Mouse (Mus musculus): ENCODE data around the gene Klhdc8a. TPM values are rescaled to one million over a fixed set of nuclear protein-coding genes. Genes with fewer than 3 reads are reported as not detected.

Klhdc8a gene
- polyA plus RNA-seq, 1 experiment from 2014 or later = 0.33 TPM

DNA sequence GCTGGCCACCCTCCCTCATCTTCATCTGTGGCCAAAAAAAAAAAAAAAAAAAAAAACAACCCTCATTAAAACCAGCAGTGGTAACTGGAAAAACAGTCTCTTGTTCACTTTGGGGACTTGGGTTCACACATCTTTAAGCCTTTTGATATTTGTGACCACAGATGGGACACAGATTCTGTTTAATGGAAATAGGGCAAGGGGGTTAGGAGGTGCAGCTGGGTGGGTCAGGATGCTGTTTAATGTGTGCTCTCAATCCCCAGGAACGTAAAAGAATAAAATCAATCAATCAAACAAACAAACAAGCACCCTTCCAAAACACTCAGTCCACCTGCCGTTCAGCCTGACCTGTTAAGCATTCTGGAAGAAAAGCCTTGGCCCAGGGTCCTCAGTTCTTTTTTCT lies 34.8 kb downstream of the Klhdc8a start:
- H3K4me2 ChIP-seq = no peak overlapping the region
- peaks cover 41% of the 10 kb centered on the region for H3K4me1 ChIP-seq (replicated peaks)
- no peak for ATAC-seq (replicated peaks; ENCODE audit: insufficient number of reproducible peaks, insufficient read depth, low FRiP score, low read depth)
- 0 out of 2 replicates have a peak overlapping the region, but pooled peaks have one; percentile 62 for H3K27ac ChIP-seq
- 0 out of 2 replicates have a peak, but pooled peaks cover 2% of the 10 kb centered on the region for H3K27me3 ChIP-seq
- H3K9me3 ChIP-seq (replicated peaks) = no peaks in the 10 kb centered on the region
- 26% methylated on average over 2 of the region's 2 CpGs for WGBS
- no peak overlapping the region for H3K9ac ChIP-seq
- no peaks in the 10 kb centered on the region for H3K36me3 ChIP-seq
- H3K4me3 ChIP-seq = no peak overlapping the region

DNA sequence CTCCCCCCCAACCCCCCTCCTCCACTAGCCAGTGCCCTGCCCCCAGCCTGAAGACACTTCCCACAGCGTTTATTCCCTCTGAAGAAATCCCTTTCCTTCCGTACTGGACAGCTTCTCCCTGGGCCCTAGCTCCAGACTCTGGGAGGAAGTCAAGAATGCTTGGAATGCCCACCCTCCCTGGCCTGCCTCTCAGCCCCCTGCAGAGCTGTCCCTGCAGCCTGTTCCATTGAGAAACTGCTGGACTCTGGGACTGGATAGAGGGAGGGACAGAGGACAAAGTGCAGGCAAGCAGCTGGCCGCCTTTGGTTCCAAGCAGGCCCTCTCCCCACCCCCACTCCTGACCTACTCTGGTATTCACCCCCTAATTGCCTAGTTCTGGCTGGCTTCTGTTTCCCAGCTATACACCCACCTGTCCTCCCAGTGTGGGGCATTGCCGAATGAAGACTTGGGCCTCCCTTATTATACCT lies 35.3 kb downstream of the Klhdc8a start:
- peaks cover 45% of the 10 kb centered on the region for H3K4me1 ChIP-seq (replicated peaks)
- H3K9ac ChIP-seq = no peak overlapping the region

GRCm38 (mm10) chr1:132334178-132334801 lies 35.9 kb downstream of the Klhdc8a start:
- H3K27ac ChIP-seq = peak overlapping the region; percentile 62
- H3K4me2 ChIP-seq = no peak overlapping the region
- peaks cover 45% of the 10 kb centered on the region for H3K4me1 ChIP-seq (replicated peaks)
- H3K9ac ChIP-seq = no peak overlapping the region
- 30% methylated on average over 6 of the region's 6 CpGs for WGBS
- H3K9me3 ChIP-seq (replicated peaks) = no peaks in the 10 kb centered on the region
- H3K36me3 ChIP-seq = no peaks in the 10 kb centered on the region
- 0 out of 2 replicates have a peak, but pooled peaks have one; percentile 6 for ATAC-seq (replicated peaks; ENCODE audit: insufficient number of reproducible peaks, insufficient read depth, low FRiP score, low read depth)
- H3K4me3 ChIP-seq = no peak overlapping the region
- 0 out of 2 replicates have a peak, but pooled peaks cover 2% of the 10 kb centered on the region for H3K27me3 ChIP-seq

More for the DNA sequence above, 35.3 kb downstream of the Klhdc8a start:
- Histone ChIP-seq H3K4me2 (no peak overlapping the region), H3K4me3 (no peak overlapping the region), H3K27me3 (0 out of 2 replicates have a peak, but pooled peaks cover 2% of the 10 kb centered on the region), H3K36me3 (no peaks in the 10 kb centered on the region), H3K27ac (peak overlapping the region; percentile 62), H3K9me3 (replicated peaks) (no peaks in the 10 kb centered on the region)
- peak; percentile 87 for ATAC-seq (replicated peaks; ENCODE audit: insufficient number of reproducible peaks, insufficient read depth, low FRiP score, low read depth)
- WGBS = 10% methylated on average over 4 of the region's 4 CpGs

- no peak overlapping the region for H3K4me2 ChIP-seq
- no peaks in the 10 kb centered on the region for H3K9me3 ChIP-seq (replicated peaks)
- no peaks in the 10 kb centered on the region for H3K27me3 ChIP-seq
- H3K9ac ChIP-seq = no peak overlapping the region
- 0 out of 2 replicates have a peak overlapping the region, but pooled peaks have one; percentile 18 for H3K27ac ChIP-seq
- WGBS = 34% methylated on average over 12 of the region's 12 CpGs
- no peaks in the 10 kb centered on the region for H3K36me3 ChIP-seq
- no peak overlapping the region for H3K4me3 ChIP-seq
- peaks cover 45% of the 10 kb centered on the region for H3K4me1 ChIP-seq (replicated peaks)
- no peak for ATAC-seq (replicated peaks; ENCODE audit: insufficient number of reproducible peaks, insufficient read depth, low FRiP score, low read depth)
Measured at GRCm38 (mm10) chr1:132335378-132335965, 37.0 kb downstream of the Klhdc8a start.

DNA sequence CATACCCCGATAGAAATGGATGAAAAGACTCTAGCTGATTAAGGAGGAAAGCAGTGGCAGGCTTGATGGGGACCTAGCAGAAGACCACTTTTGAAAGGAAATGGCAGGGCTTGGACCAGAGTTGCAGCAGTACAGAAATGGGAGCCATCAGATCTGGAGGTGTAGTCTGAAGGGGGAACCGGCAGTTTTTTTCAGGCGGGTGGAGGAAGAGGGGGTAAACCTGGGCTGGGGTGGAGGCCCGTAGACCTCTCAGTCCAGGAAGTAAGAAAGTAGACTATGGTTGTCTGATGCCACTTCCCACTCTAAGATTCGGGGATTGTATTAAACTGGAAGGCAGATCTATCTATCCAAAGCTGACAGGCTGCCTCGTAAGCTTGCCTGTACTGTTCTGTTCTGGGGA lies 38.5 kb downstream of the Klhdc8a start:
- no peak for ATAC-seq (replicated peaks; ENCODE audit: insufficient number of reproducible peaks, insufficient read depth, low FRiP score, low read depth)

DNA sequence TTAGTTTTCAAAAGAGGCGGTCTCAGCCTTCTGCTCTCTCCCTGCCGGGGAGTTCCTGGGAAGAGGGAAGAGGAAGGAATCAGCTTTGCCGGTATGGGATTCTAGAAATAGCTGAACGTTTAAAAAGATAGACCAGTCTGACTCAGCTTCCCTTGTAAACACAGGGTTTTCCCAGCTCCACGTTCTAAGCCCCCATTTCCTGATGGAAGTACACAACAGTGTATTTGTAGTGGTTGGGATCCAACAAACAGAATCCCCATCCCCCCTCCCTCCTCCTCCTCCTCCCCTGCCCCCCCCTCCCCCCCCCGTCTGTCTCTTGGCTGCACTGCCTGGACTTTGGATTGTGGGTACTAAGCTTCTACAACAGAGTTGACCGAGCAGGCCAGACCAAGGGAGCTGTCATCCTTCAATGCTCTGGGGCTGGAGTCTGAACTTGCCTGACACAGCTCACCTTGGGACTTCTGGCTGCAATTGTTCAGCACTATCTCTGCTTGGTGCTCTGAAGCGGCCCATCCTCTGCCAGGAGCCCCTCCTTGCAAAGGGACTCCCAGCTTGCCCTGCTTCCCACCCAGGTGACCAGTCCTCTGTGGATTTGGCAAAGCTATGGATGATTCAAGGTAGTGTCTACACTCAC lies 39.7 kb downstream of the Klhdc8a start:
- Histone ChIP-seq H3K4me1 (replicated peaks) (peaks cover 53% of the 10 kb centered on the region), H3K36me3 (no peaks in the 10 kb centered on the region), H3K4me2 (no peak overlapping the region), H3K4me3 (no peak overlapping the region), H3K27ac (no peak overlapping the region), H3K27me3 (no peaks in the 10 kb centered on the region), H3K9ac (no peak overlapping the region), H3K9me3 (replicated peaks) (no peaks in the 10 kb centered on the region)
- ATAC-seq (replicated peaks; ENCODE audit: insufficient number of reproducible peaks, insufficient read depth, low FRiP score, low read depth) = no peak
- 28% methylated on average over 8 of the region's 8 CpGs for WGBS

More for the DNA sequence above, 38.5 kb downstream of the Klhdc8a start:
- Histone ChIP-seq H3K9me3 (replicated peaks) (no peaks in the 10 kb centered on the region), H3K27me3 (no peaks in the 10 kb centered on the region), H3K9ac (no peak overlapping the region), H3K4me1 (replicated peaks) (peaks cover 52% of the 10 kb centered on the region), H3K27ac (no peak overlapping the region), H3K4me2 (no peak overlapping the region), H3K36me3 (no peaks in the 10 kb centered on the region), H3K4me3 (no peak overlapping the region)
- WGBS = 55% methylated on average over 6 of the region's 6 CpGs

DNA sequence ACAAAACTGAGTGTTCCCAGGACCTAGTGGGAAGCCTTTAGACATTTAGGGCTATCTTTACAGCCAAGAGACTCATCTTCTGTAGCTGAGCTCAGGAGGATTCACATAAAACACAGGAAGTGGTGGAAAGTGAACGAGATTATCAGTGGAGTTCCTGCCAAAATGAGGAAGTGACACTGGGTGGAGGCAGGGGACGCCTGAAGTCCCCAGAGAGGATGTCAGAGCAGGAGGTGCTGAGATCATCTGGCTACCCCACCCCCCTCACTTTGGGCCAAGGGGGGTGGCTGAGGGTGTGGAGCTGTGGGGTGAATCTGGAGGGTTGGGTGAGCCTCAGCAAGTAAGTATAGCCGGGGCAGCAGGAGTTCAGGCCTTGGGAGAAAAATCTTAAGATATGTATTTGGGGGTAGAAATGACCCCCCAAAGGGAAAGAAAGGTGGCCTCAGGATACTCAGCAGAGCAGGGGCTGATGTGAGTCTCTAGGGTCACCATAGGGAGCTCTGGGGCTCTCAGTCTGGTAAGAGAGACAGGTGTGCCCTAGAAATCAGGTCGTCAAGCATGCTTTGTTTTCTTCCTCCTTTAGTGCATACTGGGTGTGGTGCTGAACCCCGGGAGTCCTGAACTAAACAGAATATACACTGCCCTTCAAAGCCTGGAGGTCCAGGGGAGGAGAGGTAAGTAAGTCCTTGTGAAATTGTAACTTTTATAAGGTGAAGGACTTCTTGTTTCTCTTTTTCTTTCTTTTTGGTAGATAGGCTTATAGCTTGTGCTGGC lies 43.5 kb downstream of the Klhdc8a start:
- Histone ChIP-seq H3K4me2 (no peak overlapping the region), H3K27ac (peak overlapping the region; percentile 57), H3K27me3 (no peaks in the 10 kb centered on the region), H3K4me3 (no peak overlapping the region), H3K36me3 (no peaks in the 10 kb centered on the region), H3K9me3 (replicated peaks) (no peaks in the 10 kb centered on the region), H3K9ac (no peak overlapping the region), H3K4me1 (replicated peaks) (peaks cover 36% of the 10 kb centered on the region)
- peak; percentile 40; the same call in 1 of the 2 replicates for ATAC-seq (replicated peaks; ENCODE audit: insufficient number of reproducible peaks, insufficient read depth, low FRiP score, low read depth)
- 27% methylated on average over 5 of the region's 5 CpGs for WGBS

GRCm38 (mm10) chr1:132342518-132342917 lies 44.1 kb downstream of the Klhdc8a start:
- no peak for ATAC-seq (replicated peaks; ENCODE audit: insufficient number of reproducible peaks, insufficient read depth, low FRiP score, low read depth)
- Histone ChIP-seq H3K4me2 (no peak overlapping the region), H3K4me1 (replicated peaks) (peaks cover 32% of the 10 kb centered on the region; the same call in 1 of the 2 replicates), H3K36me3 (no peaks in the 10 kb centered on the region), H3K27me3 (no peaks in the 10 kb centered on the region), H3K27ac (peak overlapping the region; percentile 57; the same call in 1 of the 2 replicates), H3K9ac (no peak overlapping the region), H3K4me3 (no peak overlapping the region), H3K9me3 (replicated peaks) (no peaks in the 10 kb centered on the region)
- WGBS = 69% methylated on average over 3 of the region's 3 CpGs

- Histone ChIP-seq H3K27ac (no peak overlapping the region), H3K9me3 (replicated peaks) (no peaks in the 10 kb centered on the region), H3K36me3 (no peaks in the 10 kb centered on the region), H3K4me3 (no peak overlapping the region), H3K9ac (no peak overlapping the region), H3K4me1 (replicated peaks) (peaks cover 26% of the 10 kb centered on the region; the same call in 1 of the 2 replicates), H3K27me3 (no peaks in the 10 kb centered on the region), H3K4me2 (no peak overlapping the region)
- WGBS = 85% methylated on average over 2 of the region's 2 CpGs
- ATAC-seq (replicated peaks; ENCODE audit: insufficient number of reproducible peaks, insufficient read depth, low FRiP score, low read depth) = no peak
Measured at GRCm38 (mm10) chr1:132343191-132343590, 44.8 kb downstream of the Klhdc8a start.

DNA sequence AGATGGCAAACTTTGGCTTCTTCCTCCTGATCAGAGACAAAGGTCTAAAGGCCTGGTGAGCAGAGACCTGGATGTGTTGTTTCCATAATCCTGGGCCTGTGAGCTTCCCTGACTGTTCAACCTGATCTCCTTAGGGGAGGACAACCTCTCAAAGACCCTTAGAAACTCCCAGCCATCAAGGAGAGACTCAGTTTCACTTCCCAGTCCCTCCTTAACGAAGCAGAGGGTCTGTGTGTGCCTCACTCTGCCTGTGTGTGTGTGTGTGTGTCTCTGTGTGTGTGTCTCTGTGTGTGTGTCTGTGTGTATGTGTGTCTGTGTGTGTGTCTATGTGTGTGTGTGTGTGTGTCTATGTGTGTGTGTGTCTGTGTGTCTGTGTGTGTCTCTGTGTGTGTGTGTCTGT lies 45.2 kb downstream of the Klhdc8a start:
- Histone ChIP-seq H3K4me3 (no peak overlapping the region), H3K9me3 (replicated peaks) (no peaks in the 10 kb centered on the region), H3K9ac (no peak overlapping the region), H3K4me2 (no peak overlapping the region), H3K27ac (no peak overlapping the region), H3K4me1 (replicated peaks) (peaks cover 22% of the 10 kb centered on the region; the same call in 1 of the 2 replicates), H3K36me3 (no peaks in the 10 kb centered on the region), H3K27me3 (no peaks in the 10 kb centered on the region)
- no peak for ATAC-seq (replicated peaks; ENCODE audit: insufficient number of reproducible peaks, insufficient read depth, low FRiP score, low read depth)
- WGBS = 92% methylated on average over 1 of the region's 1 CpGs

- Histone ChIP-seq H3K9ac (no peak overlapping the region), H3K27me3 (no peaks in the 10 kb centered on the region), H3K36me3 (no peaks in the 10 kb centered on the region), H3K9me3 (replicated peaks) (no peaks in the 10 kb centered on the region), H3K4me1 (replicated peaks) (peaks cover 22% of the 10 kb centered on the region; the same call in 1 of the 2 replicates), H3K4me2 (no peak overlapping the region), H3K4me3 (no peak overlapping the region), H3K27ac (peak overlapping the region; percentile 61)
- ATAC-seq (replicated peaks; ENCODE audit: insufficient number of reproducible peaks, insufficient read depth, low FRiP score, low read depth) = no peak
- WGBS = 76% methylated on average over 4 of the region's 4 CpGs
Measured at GRCm38 (mm10) chr1:132345514-132345913, 47.1 kb downstream of the Klhdc8a start.

Measured in heart, embryonic 15.5 days (tissue).